Mouse (Mus musculus): ENCODE results near the gene Ank. TPM values are rescaled to one million over a fixed set of nuclear protein-coding genes. Genes with fewer than 3 reads are reported as not detected.
"Not testable (repeated sequence)": the region's sequence is repeated elsewhere in the genome, so short reads cannot be mapped to it uniquely, and the experiment has no call there.

Ank gene
- polyA plus RNA-seq, 1 experiment from 2014 or later: 11.0 TPM

DNA sequence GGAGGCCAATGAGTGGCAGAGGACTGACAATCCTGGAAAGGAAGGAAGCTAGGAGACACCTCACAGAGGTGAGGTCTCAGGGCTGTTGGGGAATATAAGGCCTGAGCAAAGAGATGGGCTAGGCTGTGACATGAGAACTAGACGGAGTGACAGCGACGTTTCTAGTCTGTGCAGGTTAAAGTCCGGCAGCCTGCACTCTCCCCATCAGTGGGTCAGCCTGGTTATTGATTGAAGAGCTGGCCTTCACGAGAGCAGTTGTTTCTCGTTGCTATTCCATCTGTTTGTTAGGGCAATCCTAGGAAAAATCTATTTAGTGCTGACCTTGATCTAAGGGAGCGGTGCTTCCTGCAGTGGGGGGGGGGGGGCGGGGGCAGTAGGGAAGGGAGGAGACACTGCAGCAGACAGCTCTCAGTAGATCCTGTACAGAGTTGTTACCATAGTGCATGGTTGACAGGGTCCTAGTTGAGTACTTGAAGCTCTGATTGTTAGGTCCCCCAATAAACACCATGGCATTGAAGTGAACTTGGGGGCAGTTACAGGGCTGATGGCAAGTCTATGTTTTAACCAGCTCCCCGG lies 21.6 kb upstream of the Ank start:
- H3K4me2 ChIP-seq (ENCODE audit: low read length): no peak overlapping the region
- no peak overlapping the region for H3K27ac ChIP-seq
- WGBS: 70% methylated on average over 9 of the region's 9 CpGs
- H3K9me3 ChIP-seq (replicated peaks; ENCODE audit: low read length): no peaks in the 10 kb centered on the region
- H3K36me3 ChIP-seq (ENCODE audit: insufficient read depth, low read length): no peaks in the 10 kb centered on the region
- TF ChIP-seq CTCF (IDR thresholded peaks at IDR 0.05; ENCODE audit: low read depth): no peak
- H3K9ac ChIP-seq (ENCODE audit: low read depth, low read length): no peak overlapping the region
- no peak for DNase-seq (ENCODE audit: low spot score)
- no peaks in the 10 kb centered on the region for H3K4me1 ChIP-seq (replicated peaks; ENCODE audit: insufficient read depth, low read length)
- H3K27me3 ChIP-seq (ENCODE audit: insufficient read depth, low read length): no peaks in the 10 kb centered on the region
- H3K4me3 ChIP-seq (replicated peaks; ENCODE audit: low read depth, low read length): no peak overlapping the region
- ATAC-seq (replicated peaks; ENCODE audit: low FRiP score, low read depth): peak; percentile 48

DNA sequence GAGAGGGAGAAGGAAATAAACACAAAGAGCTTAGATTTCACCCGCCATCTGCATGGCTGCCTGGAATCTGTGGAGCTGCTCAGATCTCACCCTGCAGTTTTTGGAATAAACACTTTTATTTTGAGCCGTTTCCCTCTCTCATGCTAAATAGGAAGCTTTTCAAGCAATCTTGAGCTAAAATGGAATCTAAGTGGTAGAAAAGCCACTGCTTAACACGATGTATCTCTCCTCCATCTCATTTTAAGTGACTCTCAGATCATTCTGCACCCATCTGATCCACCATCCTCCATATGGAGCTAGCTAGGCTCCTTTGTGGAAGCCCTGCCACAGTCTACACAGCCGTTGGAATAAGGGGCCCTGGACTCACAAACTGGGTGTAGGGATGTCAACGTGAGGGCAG lies 15.8 kb upstream of the Ank start:
- H3K4me1 ChIP-seq (replicated peaks; ENCODE audit: insufficient read depth, low read length): no peaks in the 10 kb centered on the region
- no peak for TF ChIP-seq CTCF (IDR thresholded peaks at IDR 0.05; ENCODE audit: low read depth)
- ATAC-seq (replicated peaks; ENCODE audit: low FRiP score, low read depth): no peak
- no peak overlapping the region for H3K4me3 ChIP-seq (replicated peaks; ENCODE audit: low read depth, low read length)
- no peak overlapping the region for H3K9ac ChIP-seq (ENCODE audit: low read depth, low read length)
- DNase-seq (ENCODE audit: low spot score): no peak
- H3K4me2 ChIP-seq (ENCODE audit: low read length): no peak overlapping the region
- no peak overlapping the region for H3K27ac ChIP-seq
- no peaks in the 10 kb centered on the region for H3K27me3 ChIP-seq (ENCODE audit: insufficient read depth, low read length)
- no peaks in the 10 kb centered on the region for H3K9me3 ChIP-seq (replicated peaks; ENCODE audit: low read length)
- 73% methylated on average over 5 of the region's 5 CpGs for WGBS
- H3K36me3 ChIP-seq (ENCODE audit: insufficient read depth, low read length): no peaks in the 10 kb centered on the region

DNA sequence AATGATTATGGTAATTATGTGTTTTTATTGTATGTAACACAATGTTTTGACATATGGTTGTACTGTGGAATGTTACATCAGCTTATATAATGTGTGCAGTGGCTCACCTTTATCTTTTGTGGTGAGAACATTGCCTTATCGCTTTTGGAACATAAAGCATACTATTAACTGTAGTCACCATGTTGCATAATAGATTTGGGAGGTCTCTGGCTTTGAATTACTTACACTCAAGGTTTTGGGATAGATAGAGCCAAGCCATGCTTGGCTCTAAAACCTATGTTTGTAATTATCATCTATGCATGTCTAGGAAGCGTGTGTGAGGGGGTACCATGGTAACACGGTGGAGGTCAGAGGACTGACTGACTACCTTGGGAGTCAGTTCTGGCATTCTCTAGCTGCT lies 14.7 kb upstream of the Ank start:
- Histone ChIP-seq H3K4me2 (ENCODE audit: low read length) (no peak overlapping the region), H3K9ac (ENCODE audit: low read depth, low read length) (no peak overlapping the region), H3K36me3 (ENCODE audit: insufficient read depth, low read length) (no peaks in the 10 kb centered on the region), H3K27me3 (ENCODE audit: insufficient read depth, low read length) (no peaks in the 10 kb centered on the region), H3K4me3 (replicated peaks; ENCODE audit: low read depth, low read length) (no peak overlapping the region), H3K9me3 (replicated peaks; ENCODE audit: low read length) (no peaks in the 10 kb centered on the region), H3K27ac (no peak overlapping the region), H3K4me1 (replicated peaks; ENCODE audit: insufficient read depth, low read length) (no peaks in the 10 kb centered on the region)
- ATAC-seq (replicated peaks; ENCODE audit: low FRiP score, low read depth): no peak
- DNase-seq (ENCODE audit: low spot score): no peak
- TF ChIP-seq CTCF (IDR thresholded peaks at IDR 0.05; ENCODE audit: low read depth): no peak
- 84% methylated on average over 3 of the region's 3 CpGs for WGBS

DNA sequence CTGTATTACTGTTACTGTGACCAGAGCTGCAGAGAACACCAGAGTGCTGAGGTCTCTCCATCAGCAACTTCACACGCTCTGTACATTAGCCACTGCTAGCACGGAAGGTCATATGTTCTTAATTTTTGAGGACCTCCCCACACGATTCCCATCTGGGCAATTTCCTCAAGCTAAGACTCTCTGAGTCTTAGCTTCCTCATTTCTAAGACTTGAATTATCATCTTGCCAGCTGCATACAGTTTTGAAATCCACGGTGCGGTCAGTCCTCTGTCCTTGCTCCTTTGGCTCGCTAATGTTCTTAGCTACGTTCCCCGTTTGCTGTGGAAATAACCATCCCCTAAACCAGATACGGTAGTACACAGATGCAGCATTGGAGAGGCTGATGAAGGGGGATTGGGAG lies 14.0 kb upstream of the Ank start:
- no peaks in the 10 kb centered on the region for H3K9me3 ChIP-seq (replicated peaks; ENCODE audit: low read length)
- no peak for DNase-seq (ENCODE audit: low spot score)
- no peak overlapping the region for H3K9ac ChIP-seq (ENCODE audit: low read depth, low read length)
- no peaks in the 10 kb centered on the region for H3K36me3 ChIP-seq (ENCODE audit: insufficient read depth, low read length)
- no peak for TF ChIP-seq CTCF (IDR thresholded peaks at IDR 0.05; ENCODE audit: low read depth)
- no peak overlapping the region for H3K27ac ChIP-seq
- WGBS: 83% methylated on average over 9 of the region's 9 CpGs
- no peak overlapping the region for H3K4me2 ChIP-seq (ENCODE audit: low read length)
- H3K4me3 ChIP-seq (replicated peaks; ENCODE audit: low read depth, low read length): no peak overlapping the region
- no peaks in the 10 kb centered on the region for H3K27me3 ChIP-seq (ENCODE audit: insufficient read depth, low read length)
- no peak for ATAC-seq (replicated peaks; ENCODE audit: low FRiP score, low read depth)
- H3K4me1 ChIP-seq (replicated peaks; ENCODE audit: insufficient read depth, low read length): no peaks in the 10 kb centered on the region

- H3K27ac ChIP-seq: no peak overlapping the region
- no peak overlapping the region for H3K4me3 ChIP-seq (replicated peaks; ENCODE audit: low read depth, low read length)
- H3K9ac ChIP-seq (ENCODE audit: low read depth, low read length): no peak overlapping the region
- DNase-seq (ENCODE audit: low spot score) (no peak), ATAC-seq (replicated peaks; ENCODE audit: low FRiP score, low read depth) (no peak)
- no peak overlapping the region for H3K4me2 ChIP-seq (ENCODE audit: low read length)
- H3K9me3 ChIP-seq (replicated peaks; ENCODE audit: low read length): no peaks in the 10 kb centered on the region
- no peaks in the 10 kb centered on the region for H3K4me1 ChIP-seq (replicated peaks; ENCODE audit: insufficient read depth, low read length)
- TF ChIP-seq CTCF (IDR thresholded peaks at IDR 0.05; ENCODE audit: low read depth): no peak
- no peaks in the 10 kb centered on the region for H3K36me3 ChIP-seq (ENCODE audit: insufficient read depth, low read length)
- WGBS: 91% methylated on average over 2 of the region's 2 CpGs
- H3K27me3 ChIP-seq (ENCODE audit: insufficient read depth, low read length): no peaks in the 10 kb centered on the region
Observed at GRCm38 (mm10) chr15:27457001-27457400, 9.5 kb upstream of the Ank start.

DNA sequence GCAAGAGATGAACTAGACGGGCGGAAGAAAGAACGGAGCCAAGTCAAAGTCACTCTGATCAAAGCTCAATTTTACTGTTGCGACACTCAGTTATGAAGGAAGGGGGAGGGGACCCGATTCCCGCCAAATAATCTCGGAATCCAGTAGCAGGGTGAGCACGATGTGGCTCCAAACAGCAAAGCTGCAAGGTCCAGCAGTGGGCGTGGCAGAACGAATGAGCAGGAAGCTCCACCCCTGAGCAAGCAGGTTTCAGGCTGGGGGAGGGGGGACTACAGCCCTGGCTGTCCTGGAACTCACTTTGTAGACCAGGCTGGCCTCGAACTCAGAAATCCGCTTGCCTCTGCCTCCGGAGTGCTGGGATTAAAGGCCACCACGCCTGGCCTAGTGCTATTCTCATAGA lies 6.7 kb upstream of the Ank start:
- H3K9me3 ChIP-seq (replicated peaks; ENCODE audit: low read length); H3K4me2 ChIP-seq (ENCODE audit: low read length); H3K4me3 ChIP-seq (replicated peaks; ENCODE audit: low read depth, low read length); H3K36me3 ChIP-seq (ENCODE audit: insufficient read depth, low read length); H3K9ac ChIP-seq (ENCODE audit: low read depth, low read length); DNase-seq (ENCODE audit: low spot score); H3K27ac ChIP-seq; H3K4me1 ChIP-seq (replicated peaks; ENCODE audit: insufficient read depth, low read length); H3K27me3 ChIP-seq (ENCODE audit: insufficient read depth, low read length); ATAC-seq (replicated peaks; ENCODE audit: low FRiP score, low read depth): not testable (repeated sequence)
- WGBS: 64% methylated on average over 14 of the region's 14 CpGs

All from kidney, postnatal 0 days (tissue).